Mouse (Mus musculus) liver, embryonic 14.5 days (tissue): Measurements from ENCODE around the gene Cnnm2.

ENCODE experiments used
- CTCF ChIP-seq: IDR thresholded peaks from 2 replicates; pipeline ENCODE4 v1.5.1; 2016; ENCODE audit warnings: antibody characterized with exemption, low read depth, control low read depth
- EP300 ChIP-seq: IDR thresholded peaks from 2 replicates; pipeline ENCODE4 v1.6.1; 2016; ENCODE audit warnings: antibody characterized with exemption, low read depth

GRCm38 (mm10) chr19:46841016-46841415, 79.6 kb downstream of the Cnnm2 start:
- TF ChIP-seq EP300 (no peak), CTCF (no peak)
